Mouse (Mus musculus) yolk sac, embryonic 10.5 days (tissue): ENCODE data around the gene Sertad2.

Experiments used
- DNase-seq: peaks from one replicate; pipeline ENCODE4 v3.0.0-alpha.2; 2017; ENCODE audit warnings: low spot score

The Sertad2 gene

DNA sequence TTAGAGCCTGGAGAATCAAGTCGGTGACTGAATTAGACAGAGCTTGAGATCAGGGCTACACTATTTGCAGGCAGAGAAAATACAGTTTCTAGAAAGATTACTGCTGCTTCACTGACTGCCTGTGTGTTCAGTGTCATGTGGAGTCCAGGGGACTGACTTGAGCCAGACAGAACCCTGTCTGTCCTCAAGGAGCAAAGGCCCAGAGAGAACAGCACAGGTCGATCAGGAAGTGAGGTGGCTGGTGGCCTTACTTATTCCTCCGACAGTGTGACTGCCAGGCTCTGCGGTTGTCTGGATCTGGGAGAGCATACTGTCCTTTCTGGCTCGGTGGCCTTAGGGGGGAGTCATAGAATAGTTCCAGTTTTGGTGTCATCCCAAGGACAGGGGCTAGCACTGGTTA is 137.7 kb downstream of the Sertad2 start:
- DNase-seq = no peak

DNA sequence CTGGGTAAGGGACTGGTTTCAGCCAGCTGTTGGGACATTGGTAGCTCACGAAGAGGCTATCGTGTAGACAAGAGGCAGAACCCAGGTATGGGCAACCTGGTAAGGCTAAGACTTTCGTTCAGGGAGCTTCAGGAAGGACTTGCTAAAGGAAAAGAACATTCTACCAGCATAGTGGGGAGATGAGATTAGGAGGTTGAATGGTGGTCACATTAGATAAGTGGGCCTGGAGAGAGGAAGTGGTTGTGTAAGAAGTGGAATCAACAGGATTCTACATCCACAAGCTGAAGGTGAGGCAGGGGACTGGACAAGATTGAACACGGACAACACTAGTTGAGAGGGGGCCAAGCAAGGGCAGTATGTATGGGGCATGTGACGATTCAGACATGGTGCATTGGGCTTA is 138.6 kb downstream of the Sertad2 start:
- no peak for DNase-seq

DNA sequence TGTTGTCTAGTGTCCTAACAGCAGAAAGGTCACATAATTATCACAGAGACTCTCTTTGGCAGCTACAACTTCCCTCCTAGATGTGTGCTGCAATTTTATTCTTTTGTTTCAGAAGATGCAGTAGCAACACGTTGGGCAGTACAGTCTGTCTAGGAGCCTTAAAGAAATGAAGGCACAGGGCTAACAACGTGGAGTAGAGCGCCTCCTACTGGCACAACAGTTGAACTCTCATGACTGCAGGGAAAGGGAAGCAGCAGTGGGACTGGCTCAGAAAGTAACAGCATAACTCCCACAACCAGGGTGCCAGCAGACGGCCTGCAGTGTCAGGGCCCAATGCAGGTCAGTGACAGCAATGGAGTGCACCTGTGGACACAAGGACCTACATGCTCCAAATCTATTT is 147.9 kb downstream of the Sertad2 start:
- DNase-seq = peak; percentile 59
